Mouse (Mus musculus) natural killer cell, adult 2 months (primary cell): ENCODE results near the gene Efcab5.
A peak's percentile ranks its signal among the peaks of the same experiment; 100 is the strongest.
"Not testable (repeated sequence)": the region's sequence is repeated elsewhere in the genome, so short reads cannot be mapped to it uniquely, and the experiment has no call there.

Experiments used
- DNase-seq, 2 experiments: peaks; one replicate each; pipeline ENCODE4 v3.0.0; 2022; ENCODE audit warnings: low spot score in 2 of 2

Efcab5 gene

GRCm38 (mm10) chr11:77096581-77096980 lies 92.2 kb downstream of the Efcab5 start:
- no peak for DNase-seq

- no peak for DNase-seq
Observed at GRCm38 (mm10) chr11:77095206-77095605, 93.6 kb downstream of the Efcab5 start.

- DNase-seq = no peak
Observed at GRCm38 (mm10) chr11:77094136-77094535, 94.6 kb downstream of the Efcab5 start.

GRCm38 (mm10) chr11:77093208-77093607 lies 95.6 kb downstream of the Efcab5 start:
- peak in 1 of 2 experiments; percentile 51 for DNase-seq

- DNase-seq = no peak
Observed at GRCm38 (mm10) chr11:77089162-77089561, 99.6 kb downstream of the Efcab5 start.

- no peak for DNase-seq
Observed at GRCm38 (mm10) chr11:77087004-77087403, 101.8 kb downstream of the Efcab5 start.

- DNase-seq = no peak
Observed at GRCm38 (mm10) chr11:77084001-77084682, 104.6 kb downstream of the Efcab5 start.

- DNase-seq = no peak
Observed at GRCm38 (mm10) chr11:77079361-77079760, 109.4 kb downstream of the Efcab5 start.

GRCm38 (mm10) chr11:77078273-77079134 lies 110.3 kb downstream of the Efcab5 start, which contains the start of gene Nsrp1:
Gene Nsrp1, minus strand, starts transcription at chr11:77078435.
- DNase-seq = peak; percentile 89

GRCm38 (mm10) chr11:77077792-77078191 lies 111.0 kb downstream of the Efcab5 start:
- peak; percentile 10 to 11 for DNase-seq

- DNase-seq = not testable (repeated sequence)
Observed at GRCm38 (mm10) chr11:77077331-77077730, 111.4 kb downstream of the Efcab5 start.

GRCm38 (mm10) chr11:77070721-77071120 lies 118.0 kb downstream of the Efcab5 start:
- peak in 1 of 2 experiments; percentile 18 for DNase-seq

- DNase-seq = no peak
Observed at GRCm38 (mm10) chr11:77068825-77069224, 119.9 kb downstream of the Efcab5 start.

GRCm38 (mm10) chr11:77063406-77063805 lies 125.4 kb downstream of the Efcab5 start:
- no peak for DNase-seq

GRCm38 (mm10) chr11:77061951-77062350 lies 126.8 kb downstream of the Efcab5 start:
- DNase-seq = no peak

GRCm38 (mm10) chr11:77042816-77043215 lies 146.0 kb downstream of the Efcab5 start:
- DNase-seq = no peak

GRCm38 (mm10) chr11:77041891-77042290 lies 146.9 kb downstream of the Efcab5 start:
- no peak for DNase-seq
